Mouse (Mus musculus) embryonic fibroblast, embryonic 13.5 days (primary cell): ENCODE data around the gene Cryzl1. TPM values are rescaled to one million over a fixed set of nuclear protein-coding genes. Genes with fewer than 3 reads are reported as not detected.

Source experiments
- H3K27ac ChIP-seq: 2 replicates; pipeline ENCODE4 v1.5.1; 2012; ENCODE audit warnings: low read length, control low read depth, inconsistent platforms; ENCODE audit not compliant: insufficient read depth
- H3K4me1 ChIP-seq: 2 replicates; pipeline ENCODE4 v1.6.1; 2011; ENCODE audit warnings: low read length; ENCODE audit not compliant: control insufficient read depth, insufficient read depth
- H3K4me3 ChIP-seq: 2 replicates; pipeline ENCODE4 v1.5.1; 2011; ENCODE audit warnings: mild to moderate bottlenecking, control low read depth, low read length; ENCODE audit not compliant: insufficient read depth
- CTCF ChIP-seq: IDR thresholded peaks from 2 replicates; pipeline ENCODE4 v1.5.1; 2011; ENCODE audit warnings: mild to moderate bottlenecking, control low read depth, low read length, moderate library complexity, borderline replicate concordance; ENCODE audit not compliant: insufficient read depth
- POLR2A ChIP-seq: IDR thresholded peaks from 2 replicates; pipeline ENCODE4 v1.6.1; 2011; ENCODE audit warnings: low read depth, mild to moderate bottlenecking, control low read depth, low read length, moderate library complexity
- polyA plus RNA-seq: library from polyadenylated mRNA; stranded (reverse); fragments of >200 nt; gene quantifications from 2 replicates; pipeline ENCODE4 v1.2.4, GENCODE M21; 2011; ENCODE audit warnings: low read depth; ENCODE audit not compliant: missing spikeins, insufficient read length

Cryzl1 gene
- polyA plus RNA-seq: 63.6 and 68.6 TPM in 2 replicates

- peaks cover 4% of the 10 kb centered on the region; the same call in 1 of the 2 replicates for H3K4me1 ChIP-seq
- H3K27ac ChIP-seq: peak within 1 kb of the TSS; percentile 85
- TF ChIP-seq CTCF (no peak), POLR2A (peak; percentile 79; the same call in 1 of the 2 replicates)
- peak within 1 kb of the TSS; percentile 96 for H3K4me3 ChIP-seq
Observed at GRCm38 (mm10) chr16:91728123-91729065, at the start of gene Cryzl1. Cryzl1 (minus strand) TSS chr16:91728975.

- H3K4me1 ChIP-seq: no peaks in the 10 kb centered on the region
- no peak overlapping the region for H3K27ac ChIP-seq
- TF ChIP-seq CTCF (no peak), POLR2A (no peak)
- no peak overlapping the region for H3K4me3 ChIP-seq
Observed at GRCm38 (mm10) chr16:91772586-91772985, 43.8 kb upstream of the Cryzl1 start.

GRCm38 (mm10) chr16:91771334-91771733, 42.6 kb upstream of the Cryzl1 start:
- TF ChIP-seq POLR2A (no peak), CTCF (no peak)
- Histone ChIP-seq H3K4me3 (no peak overlapping the region), H3K27ac (no peak overlapping the region)

GRCm38 (mm10) chr16:91770662-91771061, 41.9 kb upstream of the Cryzl1 start:
- Histone ChIP-seq H3K27ac (no peak overlapping the region), H3K4me1 (no peaks in the 10 kb centered on the region), H3K4me3 (no peak overlapping the region)
- TF ChIP-seq POLR2A (no peak), CTCF (no peak)

More at GRCm38 (mm10) chr16:91771334-91771733, 42.6 kb upstream of the Cryzl1 start:
- no peaks in the 10 kb centered on the region for H3K4me1 ChIP-seq

GRCm38 (mm10) chr16:91769911-91770310, 41.1 kb upstream of the Cryzl1 start:
- Histone ChIP-seq H3K27ac (no peak overlapping the region), H3K4me3 (no peak overlapping the region), H3K4me1 (no peaks in the 10 kb centered on the region)
- TF ChIP-seq CTCF: no peak

GRCm38 (mm10) chr16:91768586-91768985, 39.8 kb upstream of the Cryzl1 start:
- H3K27ac ChIP-seq: no peak overlapping the region

GRCm38 (mm10) chr16:91767165-91767701, 38.5 kb upstream of the Cryzl1 start:
- H3K27ac ChIP-seq: peak overlapping the region; percentile 16; the same call in 1 of the 2 replicates
- H3K4me3 ChIP-seq: no peak overlapping the region
- peaks cover 8% of the 10 kb centered on the region for H3K4me1 ChIP-seq
- TF ChIP-seq POLR2A: no peak
- no peak for TF ChIP-seq CTCF

More at GRCm38 (mm10) chr16:91768586-91768985, 39.8 kb upstream of the Cryzl1 start:
- Histone ChIP-seq H3K4me1 (peaks cover 4% of the 10 kb centered on the region; the same call in 1 of the 2 replicates), H3K4me3 (no peak overlapping the region)
- TF ChIP-seq CTCF (no peak), POLR2A (no peak)

- Histone ChIP-seq H3K4me3 (no peak overlapping the region), H3K4me1 (peaks cover 12% of the 10 kb centered on the region), H3K27ac (no peak overlapping the region)
- TF ChIP-seq CTCF: no peak
- no peak for TF ChIP-seq POLR2A
Observed at GRCm38 (mm10) chr16:91765816-91766210, 37.0 kb upstream of the Cryzl1 start.

GRCm38 (mm10) chr16:91765121-91765815, 36.5 kb upstream of the Cryzl1 start:
- Histone ChIP-seq H3K4me1 (peaks cover 12% of the 10 kb centered on the region), H3K4me3 (no peak overlapping the region), H3K27ac (no peak overlapping the region)
- TF ChIP-seq CTCF: no peak
- no peak for TF ChIP-seq POLR2A
